Mouse (Mus musculus): ENCODE results near the gene Med7. TPM values are rescaled to one million over a fixed set of nuclear protein-coding genes. Genes with fewer than 3 reads are reported as not detected.

Gene Med7
- polyA plus RNA-seq (2017; shearing (Covaris generic)) = 10 to 100 TPM; 49.9 to 60.2 TPM

DNA sequence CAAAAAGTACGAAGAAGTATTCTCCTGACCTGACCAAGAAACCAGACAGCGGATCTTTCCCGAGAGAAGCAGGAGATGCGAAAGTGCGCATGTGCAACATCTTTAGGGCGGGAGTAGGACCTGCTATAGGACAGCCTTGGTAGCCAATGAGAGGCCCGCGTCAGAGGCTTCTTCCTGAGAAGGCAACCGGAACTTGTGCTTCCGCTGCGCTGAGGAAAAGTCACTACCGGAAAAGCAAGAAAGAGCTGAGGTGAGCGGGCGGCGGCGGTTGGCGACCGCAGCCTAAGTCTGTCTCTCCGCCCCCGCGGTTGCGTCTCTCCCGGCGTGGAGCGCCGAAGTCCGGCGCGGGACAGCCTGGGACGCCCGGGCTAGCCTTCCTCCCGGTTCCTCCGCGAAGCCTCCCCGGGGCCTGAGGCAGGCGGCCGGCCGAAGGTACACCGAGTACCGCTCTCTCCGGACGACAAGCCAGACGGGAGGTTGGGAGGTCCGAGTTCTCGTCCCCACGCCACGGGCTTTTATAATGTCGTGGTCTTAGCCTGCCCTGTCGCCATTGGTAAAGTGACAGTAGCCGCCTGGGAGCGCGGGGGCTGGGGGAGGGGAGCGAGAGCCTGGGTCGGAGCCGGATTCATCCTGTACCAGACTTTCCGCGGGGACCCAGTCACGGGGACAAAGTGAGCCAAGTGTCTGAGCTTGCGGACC lies at the start of gene Med7:
Gene Med7 (plus strand): TSS at position 166 of the 699 bp plus-strand sequence.

DNA sequence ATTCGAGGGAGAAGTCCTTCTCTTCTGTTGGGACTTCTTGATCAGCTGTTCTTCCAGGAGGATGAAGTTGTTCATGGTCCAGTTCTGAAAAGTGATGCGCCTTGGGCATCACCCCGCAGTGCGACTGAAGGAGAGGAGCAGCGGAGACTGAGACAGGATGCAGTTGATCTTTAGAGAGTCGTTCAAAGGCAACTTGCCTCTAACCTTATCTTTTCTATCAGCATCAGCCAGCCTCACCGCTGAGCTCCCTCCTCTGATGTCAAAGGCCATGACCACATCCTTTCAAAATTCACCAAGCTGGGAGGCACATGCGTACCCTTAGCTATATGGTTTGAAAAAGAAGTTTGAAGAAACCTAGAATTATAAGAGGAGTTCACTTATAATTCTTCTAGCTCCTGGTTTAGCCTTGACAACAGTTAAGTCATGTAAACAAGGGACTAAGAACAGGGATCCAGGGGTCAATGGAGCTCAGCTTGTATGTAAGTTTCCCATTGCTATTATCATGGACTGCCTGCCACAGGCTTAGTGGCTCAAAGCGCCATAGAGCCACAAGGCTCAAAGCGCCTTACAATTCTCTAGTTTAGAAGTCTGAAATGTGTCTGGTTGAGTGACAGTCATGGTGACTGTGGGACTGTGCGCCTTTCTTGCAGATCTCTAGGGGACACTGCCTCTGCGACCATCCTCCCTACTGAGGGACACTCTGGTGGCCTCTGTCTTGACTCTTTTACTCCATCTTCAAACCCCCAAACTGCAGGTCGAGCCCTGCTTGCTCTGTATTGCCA lies 47.2 kb upstream of the Med7 start, which contains the start of gene Itk:
Gene Itk (minus strand): TSS at position 180 of the 782 bp plus-strand sequence.

GRCm38 (mm10) chr11:46396167-46396859 lies 40.4 kb upstream of the Med7 start, which contains the start of gene Fam71b:
Fam71b (plus strand) TSS chr11:46396559.

DNA sequence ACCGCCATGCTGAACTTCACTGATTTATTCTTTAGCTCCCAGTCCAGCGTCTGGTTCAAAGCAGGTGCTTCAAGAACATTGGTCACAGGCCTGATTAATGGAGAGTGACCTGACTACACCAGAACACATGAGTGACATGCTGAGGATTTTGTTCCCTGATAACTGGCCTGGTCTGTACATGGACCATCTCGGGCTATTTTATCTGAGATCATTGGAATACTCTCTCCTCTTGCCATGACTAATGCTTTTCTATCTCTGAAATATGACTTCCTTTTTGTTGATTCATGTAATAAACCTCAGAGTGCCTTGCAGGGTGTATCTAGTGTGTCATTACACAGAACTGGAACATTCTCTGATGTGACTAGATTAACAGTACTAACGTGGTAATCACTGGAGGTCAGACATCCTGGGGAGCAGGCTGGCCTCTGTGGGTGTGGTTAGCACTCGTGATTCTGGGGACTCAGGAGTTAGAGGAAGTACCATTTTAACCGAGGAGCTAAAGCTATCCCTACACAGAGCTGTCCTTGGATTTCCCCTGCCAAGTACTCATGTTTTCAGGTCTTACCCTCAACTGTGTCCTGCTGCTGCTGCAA lies 17.8 kb downstream of the Med7 start, which contains the start of gene Havcr2:
Gene Havcr2 (plus strand): TSS at position 483 of the 593 bp plus-strand sequence.

Other genes with a start within 250 kb of the Med7 start
- under 1 TPM; 0.60 to 0.84 TPM for gene Fndc9, start 201.4 kb upstream of the Med7 start, polyA plus RNA-seq (2017; shearing (Covaris generic))
- 100 to 1,000 TPM; 105 to 150 TPM for gene Cyfip2, start 124.1 kb upstream of the Med7 start, polyA plus RNA-seq (2017; shearing (Covaris generic))
- 100 to 1,000 TPM; 158 to 205 TPM for gene Itk, start 47.4 kb upstream of the Med7 start, polyA plus RNA-seq (2017; shearing (Covaris generic))
- under 1 TPM in 1 of 2 experiments, not detected in 1; 0.31 TPM for gene Fam71b, start 40.4 kb upstream of the Med7 start, polyA plus RNA-seq (2017; shearing (Covaris generic))
- gene Havcr2, start 18.0 kb downstream of the Med7 start, polyA plus RNA-seq (2017; shearing (Covaris generic)) = 10 to 100 TPM in 1 of 2 experiments, 1 to 10 TPM in 1; 4.1 to 23.3 TPM
- gene Gm12169, start 87.3 kb downstream of the Med7 start, polyA plus RNA-seq (2017; shearing (Covaris generic)) = not detected
- not detected for gene BC053393, start 134.6 kb downstream of the Med7 start, polyA plus RNA-seq (2017; shearing (Covaris generic))
- gene Dppa1, start 192.3 kb downstream of the Med7 start, polyA plus RNA-seq (2017; shearing (Covaris generic)) = not detected